Mouse (Mus musculus): ENCODE measurements at regions not wholly inside any gene's neighbourhood (a gene's known extent, or its start where the extent isn't known, plus 50 kb on each side); places are given as distances from the start of the nearest gene placed in this dataset.

GRCm38 (mm10) chrX:35791273-35791672, 97.4 kb upstream of the Dock11 start:
- no peak for DNase-seq (ENCODE audit: low read depth)
- no peak for TF ChIP-seq POLR2A (IDR thresholded peaks at IDR 0.05; ENCODE audit: borderline replicate concordance, extremely low read depth, insufficient read depth, insufficient read length, poor library complexity, severe bottlenecking)
- TF ChIP-seq CTCF (IDR thresholded peaks at IDR 0.05; ENCODE audit: borderline replicate concordance, extremely low read depth, insufficient read depth, insufficient read length): no peak

GRCm38 (mm10) chrX:35813206-35813605, 75.4 kb upstream of the Dock11 start:
- peak; percentile 14 for DNase-seq (ENCODE audit: low read depth)
- TF ChIP-seq CTCF (IDR thresholded peaks at IDR 0.05; ENCODE audit: borderline replicate concordance, extremely low read depth, insufficient read depth, insufficient read length) (peak; percentile 41; the same call in 1 of the 2 replicates), POLR2A (IDR thresholded peaks at IDR 0.05; ENCODE audit: borderline replicate concordance, extremely low read depth, insufficient read depth, insufficient read length, poor library complexity, severe bottlenecking) (no peak)

- peak; percentile 2 for DNase-seq (ENCODE audit: low read depth)
- peak; percentile 34; the same call in 1 of the 2 replicates for TF ChIP-seq CTCF (IDR thresholded peaks at IDR 0.05; ENCODE audit: borderline replicate concordance, extremely low read depth, insufficient read depth, insufficient read length)
Observed at GRCm38 (mm10) chrX:35834411-35834810, 54.2 kb upstream of the Dock11 start.

GRCm38 (mm10) chrX:35838064-35838463, 50.6 kb upstream of the Dock11 start:
- no peak for TF ChIP-seq CTCF (IDR thresholded peaks at IDR 0.05; ENCODE audit: borderline replicate concordance, extremely low read depth, insufficient read depth, insufficient read length)
- peak; percentile 36 for DNase-seq (ENCODE audit: low read depth)

All from brain, embryonic 14.5 days (tissue).